Mouse (Mus musculus): ENCODE measurements around the gene Hectd4. TPM values are rescaled to one million over a fixed set of nuclear protein-coding genes. Genes with fewer than 3 reads are reported as not detected.

Hectd4 gene
- polyA plus RNA-seq, 1 experiment from 2014 or later = 2.0 TPM

DNA sequence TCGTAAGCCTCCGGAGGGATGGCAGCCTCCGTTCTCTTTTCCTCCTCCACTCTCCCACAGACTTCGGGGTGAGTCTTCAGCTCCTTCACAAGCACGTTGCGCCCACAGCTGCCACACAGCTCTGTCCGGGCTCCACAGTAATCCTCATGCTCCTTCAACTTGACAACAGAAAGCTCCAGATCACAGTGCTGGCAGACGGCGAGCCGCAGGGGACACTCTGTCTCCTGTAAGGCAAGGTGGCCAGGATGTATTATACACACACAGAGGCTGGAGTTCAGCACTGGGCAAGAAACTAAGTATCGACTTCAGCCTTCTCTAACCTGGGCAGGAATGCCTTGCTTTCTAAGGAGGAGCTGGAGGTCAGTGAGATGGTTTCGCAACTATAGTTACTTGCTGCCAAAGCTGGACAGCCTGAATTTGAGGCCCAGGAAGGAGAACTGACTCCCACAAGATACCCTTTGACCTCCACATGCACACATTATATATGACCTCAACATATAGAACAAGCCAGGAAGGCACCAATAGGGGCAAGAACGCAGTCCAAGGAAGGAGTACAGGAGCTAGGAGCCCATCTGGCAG is 158.7 kb downstream of the Hectd4 start:
- Histone ChIP-seq H3K4me3 (replicated peaks; ENCODE audit: low read depth, low read length) (no peak overlapping the region), H3K4me1 (replicated peaks; ENCODE audit: insufficient read depth, low read length) (no peaks in the 10 kb centered on the region), H3K4me2 (ENCODE audit: low read length) (no peak overlapping the region), H3K27ac (no peak overlapping the region), H3K9ac (ENCODE audit: low read depth, low read length) (no peak overlapping the region), H3K36me3 (ENCODE audit: insufficient read depth, low read length) (peaks cover 34% of the 10 kb centered on the region), H3K9me3 (replicated peaks; ENCODE audit: low read length) (no peaks in the 10 kb centered on the region), H3K27me3 (ENCODE audit: insufficient read depth, low read length) (no peaks in the 10 kb centered on the region)
- TF ChIP-seq CTCF (IDR thresholded peaks at IDR 0.05; ENCODE audit: low read depth) = no peak
- DNase-seq (ENCODE audit: low spot score) (no peak), ATAC-seq (replicated peaks; ENCODE audit: low FRiP score, low read depth) (no peak)
- 88% methylated on average over 13 of the region's 13 CpGs for WGBS

DNA sequence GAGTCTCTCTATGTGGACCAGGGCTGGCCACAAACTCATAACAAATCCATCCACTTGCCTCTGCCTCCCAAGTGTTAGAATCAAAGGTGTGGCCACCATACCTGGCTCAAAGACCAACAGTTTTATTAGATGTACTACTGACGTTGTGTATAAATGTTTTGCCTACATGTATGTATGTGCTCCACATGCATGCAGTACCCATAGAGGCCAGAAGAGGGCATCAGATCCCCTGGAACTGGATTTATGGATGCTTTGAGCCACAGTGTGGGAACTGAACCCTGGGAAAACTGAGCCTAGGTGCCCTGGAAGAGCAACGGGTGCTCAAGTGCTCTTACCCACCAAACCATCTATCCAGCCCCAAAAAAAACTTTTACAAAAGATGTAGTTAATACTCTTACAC is 160.7 kb downstream of the Hectd4 start:
- peaks cover 21% of the 10 kb centered on the region; the same call in 1 of the 2 replicates for H3K36me3 ChIP-seq (ENCODE audit: insufficient read depth, low read length)
- no peak for ATAC-seq (replicated peaks; ENCODE audit: low FRiP score, low read depth)
- no peaks in the 10 kb centered on the region for H3K9me3 ChIP-seq (replicated peaks; ENCODE audit: low read length)

DNA sequence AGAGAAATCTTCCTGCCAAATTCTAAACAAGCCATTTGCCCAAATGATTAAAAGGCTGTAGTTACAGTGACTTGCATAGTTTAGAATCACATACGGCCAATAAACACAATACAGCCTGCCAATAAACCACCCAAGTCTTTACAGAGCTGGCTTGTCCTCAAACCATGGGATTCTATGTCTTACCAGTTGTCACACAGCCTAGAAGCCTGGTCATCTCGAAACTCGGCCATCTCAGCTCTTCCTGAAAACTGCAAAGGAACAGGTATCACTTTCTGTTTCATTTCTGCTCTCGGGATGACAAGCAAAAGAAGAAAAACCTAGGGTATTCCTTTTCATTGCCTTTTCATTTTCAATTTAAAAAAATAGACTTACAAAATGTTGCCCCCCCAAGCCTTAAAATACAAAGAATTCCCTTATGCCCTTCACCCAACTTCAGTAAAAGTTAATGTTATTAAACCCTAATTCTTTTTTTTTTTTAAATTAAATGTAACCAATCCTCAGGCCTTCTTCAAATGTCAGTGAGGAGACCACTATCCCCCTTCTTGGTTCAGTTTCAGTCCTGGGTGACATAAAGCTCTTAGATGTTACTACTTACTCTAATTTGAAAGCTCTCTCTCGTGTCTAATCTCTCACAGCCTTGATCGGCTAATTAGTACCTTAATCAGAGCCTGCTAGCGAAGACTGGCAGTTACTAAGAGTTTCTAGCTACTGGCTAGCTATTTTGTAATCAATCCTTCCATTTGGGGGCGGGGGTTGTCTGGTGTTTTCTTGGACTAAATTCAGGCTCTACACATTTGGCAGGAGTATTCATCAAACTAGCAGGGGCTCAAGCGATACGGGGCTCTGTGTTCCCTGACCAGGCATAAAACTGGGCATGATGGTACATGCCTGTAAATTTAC is 164.1 kb downstream of the Hectd4 start:
- DNase-seq (ENCODE audit: low spot score) (peak; percentile 6), ATAC-seq (replicated peaks; ENCODE audit: low FRiP score, low read depth) (no peak)
- 46% methylated on average over 10 of the region's 10 CpGs for WGBS
- Histone ChIP-seq H3K4me3 (replicated peaks; ENCODE audit: low read depth, low read length) (peak overlapping the region; percentile 78), H3K9ac (ENCODE audit: low read depth, low read length) (peak overlapping the region; percentile 85; the same call in 1 of the 2 replicates), H3K9me3 (replicated peaks; ENCODE audit: low read length) (no peaks in the 10 kb centered on the region), H3K27ac (no peak overlapping the region), H3K36me3 (ENCODE audit: insufficient read depth, low read length) (peaks cover 5% of the 10 kb centered on the region; the same call in 1 of the 2 replicates), H3K27me3 (ENCODE audit: insufficient read depth, low read length) (no peaks in the 10 kb centered on the region), H3K4me1 (replicated peaks; ENCODE audit: insufficient read depth, low read length) (no peaks in the 10 kb centered on the region), H3K4me2 (ENCODE audit: low read length) (peak overlapping the region; percentile 71)
- no peak for TF ChIP-seq CTCF (IDR thresholded peaks at IDR 0.05; ENCODE audit: low read depth)

More for the DNA sequence above, 160.7 kb downstream of the Hectd4 start:
- Histone ChIP-seq H3K9ac (ENCODE audit: low read depth, low read length) (no peak overlapping the region), H3K4me2 (ENCODE audit: low read length) (no peak overlapping the region), H3K4me1 (replicated peaks; ENCODE audit: insufficient read depth, low read length) (no peaks in the 10 kb centered on the region), H3K27me3 (ENCODE audit: insufficient read depth, low read length) (no peaks in the 10 kb centered on the region), H3K27ac (no peak overlapping the region), H3K4me3 (replicated peaks; ENCODE audit: low read depth, low read length) (no peak overlapping the region)
- TF ChIP-seq CTCF (IDR thresholded peaks at IDR 0.05; ENCODE audit: low read depth) = peak; percentile 66
- no peak for DNase-seq (ENCODE audit: low spot score)
- WGBS = 91% methylated on average over 2 of the region's 2 CpGs

DNA sequence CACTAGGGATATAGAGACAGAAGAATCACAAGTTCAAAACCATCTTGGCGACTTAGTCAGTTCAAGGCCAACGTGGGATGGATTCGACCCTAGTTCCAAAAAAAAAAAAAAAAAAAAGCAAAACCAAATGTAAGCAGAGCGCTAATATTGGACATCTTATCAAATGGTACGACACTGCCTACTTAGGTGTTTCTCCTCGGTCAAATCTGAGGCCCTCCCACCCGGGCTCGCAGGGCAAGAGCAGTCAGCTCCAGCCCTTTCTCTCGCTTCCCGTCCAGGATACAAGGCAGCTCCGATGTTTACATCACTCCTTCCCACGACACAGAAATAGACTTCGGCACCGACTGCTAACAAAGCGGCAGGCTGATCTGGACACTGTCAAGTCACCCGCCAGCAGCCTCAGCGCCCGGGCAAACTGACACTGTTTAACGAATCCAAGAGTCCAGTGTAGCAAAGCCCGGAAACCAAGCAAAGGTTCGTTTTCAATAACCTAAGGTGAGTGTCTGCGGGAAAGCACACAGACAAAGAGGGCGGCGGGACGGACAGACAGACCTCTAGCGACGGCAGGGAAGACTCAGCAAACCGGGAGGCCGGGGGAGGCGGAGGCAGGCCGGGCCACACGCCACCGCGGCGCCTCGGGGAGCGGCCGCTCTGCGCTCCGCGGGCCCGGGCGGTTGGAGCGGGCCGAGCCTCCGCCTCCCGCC is 164.9 kb downstream of the Hectd4 start:
- TF ChIP-seq CTCF (IDR thresholded peaks at IDR 0.05; ENCODE audit: low read depth) = no peak
- DNase-seq (ENCODE audit: low spot score) (peak; percentile 78), ATAC-seq (replicated peaks; ENCODE audit: low FRiP score, low read depth) (peak; percentile 74)
- peak overlapping the region; percentile 91 for H3K27ac ChIP-seq
- peak overlapping the region; percentile 78 for H3K4me3 ChIP-seq (replicated peaks; ENCODE audit: low read depth, low read length)
- H3K36me3 ChIP-seq (ENCODE audit: insufficient read depth, low read length) = peaks cover 5% of the 10 kb centered on the region; the same call in 1 of the 2 replicates
- H3K4me1 ChIP-seq (replicated peaks; ENCODE audit: insufficient read depth, low read length) = no peaks in the 10 kb centered on the region
- 3% methylated on average over 39 of the region's 47 CpGs for WGBS
- peak overlapping the region; percentile 71 for H3K4me2 ChIP-seq (ENCODE audit: low read length)
- no peaks in the 10 kb centered on the region for H3K27me3 ChIP-seq (ENCODE audit: insufficient read depth, low read length)
- no peaks in the 10 kb centered on the region for H3K9me3 ChIP-seq (replicated peaks; ENCODE audit: low read length)
- H3K9ac ChIP-seq (ENCODE audit: low read depth, low read length) = peak overlapping the region; percentile 85

DNA sequence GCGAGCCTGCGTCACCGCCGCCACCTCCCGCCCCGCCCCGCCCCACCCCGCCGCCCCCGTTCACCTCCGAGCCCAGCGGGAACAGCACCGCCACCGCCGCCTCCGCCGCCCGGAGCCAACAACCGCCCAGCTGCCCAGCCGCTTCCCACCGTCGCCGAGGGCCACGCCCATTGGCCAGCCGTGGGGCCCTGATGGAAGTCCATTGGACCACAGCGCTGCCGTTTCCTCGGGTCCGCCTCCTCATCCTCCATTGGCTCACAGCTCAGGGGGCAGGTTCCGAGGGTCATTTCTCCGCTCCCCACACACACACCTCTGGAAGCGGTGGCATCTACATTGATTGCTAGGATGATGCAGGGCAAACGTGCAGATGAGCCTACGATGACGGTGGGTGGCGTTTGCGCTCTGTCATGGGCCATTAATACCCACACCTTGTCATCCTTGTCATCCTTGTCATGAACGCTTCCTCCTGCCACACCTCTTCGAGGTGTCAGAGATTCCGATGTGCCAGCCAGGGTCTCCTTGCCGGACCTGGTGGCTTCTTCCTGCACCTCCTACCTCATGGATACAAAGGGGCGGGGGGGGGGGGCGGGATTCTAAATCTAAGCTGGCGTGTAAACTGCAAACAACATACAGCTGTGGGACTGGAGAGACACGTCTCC is 165.6 kb downstream of the Hectd4 start, which contains the start of gene Trafd1:
Gene Trafd1 (minus strand): TSS at position 172 of the 659 bp plus-strand sequence.
- Histone ChIP-seq H3K36me3 (ENCODE audit: insufficient read depth, low read length) (peaks cover 5% of the 10 kb centered on the region; the same call in 1 of the 2 replicates), H3K4me3 (replicated peaks; ENCODE audit: low read depth, low read length) (peak within 1 kb of the TSS; percentile 78), H3K9me3 (replicated peaks; ENCODE audit: low read length) (no peaks in the 10 kb centered on the region), H3K4me1 (replicated peaks; ENCODE audit: insufficient read depth, low read length) (no peaks in the 10 kb centered on the region), H3K4me2 (ENCODE audit: low read length) (peak within 1 kb of the TSS; percentile 71), H3K27me3 (ENCODE audit: insufficient read depth, low read length) (no peaks in the 10 kb centered on the region), H3K9ac (ENCODE audit: low read depth, low read length) (peak within 1 kb of the TSS; percentile 85), H3K27ac (peak within 1 kb of the TSS; percentile 91)
- DNase-seq (ENCODE audit: low spot score) (peak; percentile 98), ATAC-seq (replicated peaks; ENCODE audit: low FRiP score, low read depth) (peak; percentile 96)
- TF ChIP-seq CTCF (IDR thresholded peaks at IDR 0.05; ENCODE audit: low read depth) = no peak
- WGBS = 1% methylated on average over 40 of the region's 45 CpGs
